Mouse (Mus musculus): Measurements from ENCODE around the gene Ephb1.

GRCm38 (mm10) chr9:102307656-102308055, 46.8 kb downstream of the Ephb1 start:
- TF ChIP-seq POLR2A (IDR thresholded peaks at IDR 0.05; ENCODE audit: insufficient read length, low read depth) (no peak), POLR2AphosphoS2 (IDR thresholded peaks at IDR 0.05; ENCODE audit: insufficient read length, low read depth) (no peak)

Data from myocyte (in vitro differentiated cells).